Comparison of ENCODE assay signal across 33 mouse cellular contexts in genomic region chr10:44143401-44143800, GRCm38 (mm10).
"Had no signal": no experiment of that assay in that cellular context is flagged by ENCODE, and none has a peak within 500 bp of the region (broad histone marks: within the 10 kb centered on the region; RNA-seq: fewer than 3 reads in every experiment).

No protein-coding gene starts in this region.

- H3K9ac ChIP-seq: heart, embryonic 12.5 days; heart, embryonic 13.5 days; heart, embryonic 15.5 days; hindbrain, embryonic 12.5 days; hindbrain, embryonic 13.5 days; hindbrain, embryonic 14.5 days; hindbrain, embryonic 15.5 days; kidney, embryonic 15.5 days had no signal

- ATAC-seq: hindbrain, embryonic 16.5 days; hindbrain, postnatal 0 days; inflammation-experienced regulatory T-cells, adult 6 months had no signal

- DNase-seq: heart, adult 2 months; heart, postnatal 10 days; heart, postnatal 14 days; heart, postnatal 36 days; heart, postnatal 4 days; kidney, adult 11 months; kidney, adult 18-20 months; kidney, adult 2 months; kidney, adult 8-10 months; kidney, adult 9 months; kidney, postnatal 10 days; kidney, postnatal 14 days; kidney, postnatal 25 days; kidney, postnatal 36 days; layer of hippocampus, adult 9-11 months; layer of hippocampus, postnatal 36 days had no signal

- H3K27ac ChIP-seq: heart, adult 2 months; heart, embryonic 10.5 days; heart, embryonic 13.5 days; heart, embryonic 15.5 days; hindbrain, embryonic 10.5 days; hindbrain, embryonic 12.5 days; hindbrain, embryonic 13.5 days; hindbrain, embryonic 14.5 days; hindbrain, embryonic 15.5 days; hindbrain, postnatal 0 days; kidney, embryonic 15.5 days; kidney, postnatal 0 days; layer of hippocampus, adult 2 months; left cerebral cortex, adult 2 months had no signal

- H3K36me3 ChIP-seq: heart, embryonic 10.5 days; heart, embryonic 12.5 days; heart, embryonic 13.5 days; heart, embryonic 15.5 days; hindbrain, embryonic 10.5 days; hindbrain, embryonic 12.5 days; hindbrain, embryonic 13.5 days; hindbrain, embryonic 15.5 days; kidney, embryonic 15.5 days had no signal

- H3K9me3 ChIP-seq: heart, embryonic 10.5 days; heart, embryonic 12.5 days; heart, embryonic 13.5 days; heart, embryonic 15.5 days; hindbrain, embryonic 10.5 days; hindbrain, embryonic 12.5 days; hindbrain, embryonic 13.5 days; hindbrain, embryonic 15.5 days; kidney, embryonic 15.5 days had no signal

- H3K4me3 ChIP-seq: heart, adult 2 months; heart, embryonic 10.5 days; heart, embryonic 12.5 days; heart, embryonic 13.5 days; heart, embryonic 15.5 days; hindbrain, embryonic 10.5 days; hindbrain, embryonic 12.5 days; hindbrain, embryonic 13.5 days; hindbrain, embryonic 15.5 days; kidney, embryonic 15.5 days; layer of hippocampus, adult 2 months; left cerebral cortex, adult 2 months had no signal

- H3K4me2 ChIP-seq: heart, embryonic 11.5 days; heart, embryonic 12.5 days; heart, embryonic 13.5 days; heart, embryonic 15.5 days; hindbrain, embryonic 12.5 days; hindbrain, embryonic 13.5 days; hindbrain, embryonic 14.5 days; hindbrain, embryonic 15.5 days; kidney, embryonic 15.5 days had no signal
